Mouse (Mus musculus): ENCODE results near the gene Abhd10. TPM values are rescaled to one million over a fixed set of nuclear protein-coding genes. Genes with fewer than 3 reads are reported as not detected.

Abhd10 gene
- polyA plus RNA-seq, 1 experiment from 2014 or later, result 35.2 TPM

DNA sequence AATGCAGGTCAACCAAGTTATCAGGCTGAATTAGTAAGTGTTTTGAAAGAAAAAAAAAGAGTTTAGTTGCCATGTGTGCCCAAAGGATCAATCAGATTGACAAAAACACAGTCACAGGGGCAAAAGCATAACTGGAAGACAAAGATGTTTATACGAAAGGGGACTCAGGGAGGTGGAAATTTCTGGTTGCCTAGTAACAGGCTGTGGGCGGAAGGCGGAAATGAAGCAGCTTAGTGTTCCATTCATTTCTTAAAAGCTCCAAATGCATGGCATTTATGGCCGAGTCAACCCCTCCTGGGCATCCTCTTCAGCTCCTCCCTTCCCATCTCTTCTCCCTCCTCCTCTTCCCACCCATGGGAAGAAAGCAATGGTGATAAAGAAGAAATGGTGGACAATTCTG lies 52.6 kb downstream of the Abhd10 start:
- Histone ChIP-seq H3K27ac (ENCODE audit: low read length) (no peak overlapping the region), H3K36me3 (ENCODE audit: control insufficient read depth, insufficient read depth, low read length) (no peaks in the 10 kb centered on the region), H3K4me2 (ENCODE audit: low read depth, low read length) (no peak overlapping the region), H3K9me3 (ENCODE audit: control insufficient read depth, low read length) (no peaks in the 10 kb centered on the region), H3K27me3 (replicated peaks; ENCODE audit: control insufficient read depth, insufficient read depth, low read length) (no peaks in the 10 kb centered on the region), H3K4me3 (ENCODE audit: low read length) (no peak overlapping the region), H3K4me1 (ENCODE audit: control insufficient read depth, insufficient read depth, low read length) (peaks cover 3% of the 10 kb centered on the region; the same call in 1 of the 2 replicates), H3K9ac (ENCODE audit: low read depth, low read length) (no peak overlapping the region)
- no peak for ATAC-seq
- WGBS, result 20% methylated on average over 4 of the region's 4 CpGs

DNA sequence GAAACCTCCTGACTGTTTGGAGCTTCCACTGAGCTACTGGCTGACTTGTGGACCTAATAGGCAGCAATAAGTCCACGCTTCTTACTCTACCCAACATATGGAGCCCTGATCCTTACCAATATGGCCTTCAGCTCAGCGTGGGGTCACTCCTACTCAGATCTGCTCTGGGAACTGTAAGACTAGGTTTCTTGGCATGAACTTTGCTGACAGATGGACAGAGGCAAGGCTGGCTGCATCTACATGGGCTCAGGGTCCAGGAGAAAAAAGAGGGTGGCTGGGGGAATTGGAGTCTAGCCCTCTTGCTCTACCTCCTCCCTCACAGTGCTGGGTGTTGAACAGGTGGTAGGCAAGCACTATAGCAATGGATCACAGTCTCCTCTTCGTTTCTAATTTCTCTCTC lies 55.9 kb downstream of the Abhd10 start:
- Histone ChIP-seq H3K27me3 (replicated peaks; ENCODE audit: control insufficient read depth, insufficient read depth, low read length) (no peaks in the 10 kb centered on the region), H3K9ac (ENCODE audit: low read depth, low read length) (no peak overlapping the region), H3K4me2 (ENCODE audit: low read depth, low read length) (no peak overlapping the region), H3K4me3 (ENCODE audit: low read length) (no peak overlapping the region), H3K27ac (ENCODE audit: low read length) (no peak overlapping the region), H3K36me3 (ENCODE audit: control insufficient read depth, insufficient read depth, low read length) (no peaks in the 10 kb centered on the region), H3K4me1 (ENCODE audit: control insufficient read depth, insufficient read depth, low read length) (peaks cover 3% of the 10 kb centered on the region; the same call in 1 of the 2 replicates), H3K9me3 (ENCODE audit: control insufficient read depth, low read length) (no peaks in the 10 kb centered on the region)
- WGBS, result 79% methylated on average over 3 of the region's 3 CpGs
- ATAC-seq, result no peak

DNA sequence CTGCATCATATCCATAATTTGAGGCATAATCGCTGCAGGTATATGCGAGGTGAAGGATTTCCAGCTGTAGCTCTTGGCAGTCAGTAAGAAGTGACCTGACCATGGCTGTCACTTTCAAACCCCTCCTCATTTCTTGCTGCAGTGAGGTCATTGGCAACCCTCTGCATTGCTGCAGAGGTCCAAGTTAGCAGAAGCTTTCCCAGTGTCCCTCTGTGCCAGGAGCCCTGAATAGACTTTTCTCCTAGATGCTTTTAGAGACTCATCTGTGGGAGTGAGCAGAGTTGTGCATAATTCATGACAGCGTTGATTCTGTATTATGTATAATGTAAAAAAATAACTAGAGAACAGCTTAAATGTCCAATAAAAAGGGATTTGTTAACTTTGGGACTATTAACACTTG lies 57.5 kb downstream of the Abhd10 start:
- Histone ChIP-seq H3K4me3 (ENCODE audit: low read length) (no peak overlapping the region), H3K9ac (ENCODE audit: low read depth, low read length) (no peak overlapping the region), H3K4me2 (ENCODE audit: low read depth, low read length) (no peak overlapping the region), H3K4me1 (ENCODE audit: control insufficient read depth, insufficient read depth, low read length) (peaks cover 1% of the 10 kb centered on the region; the same call in 1 of the 2 replicates), H3K27ac (ENCODE audit: low read length) (no peak overlapping the region), H3K27me3 (replicated peaks; ENCODE audit: control insufficient read depth, insufficient read depth, low read length) (no peaks in the 10 kb centered on the region), H3K36me3 (ENCODE audit: control insufficient read depth, insufficient read depth, low read length) (no peaks in the 10 kb centered on the region), H3K9me3 (ENCODE audit: control insufficient read depth, low read length) (no peaks in the 10 kb centered on the region)
- 67% methylated on average over 3 of the region's 3 CpGs for WGBS
- ATAC-seq, result no peak

DNA sequence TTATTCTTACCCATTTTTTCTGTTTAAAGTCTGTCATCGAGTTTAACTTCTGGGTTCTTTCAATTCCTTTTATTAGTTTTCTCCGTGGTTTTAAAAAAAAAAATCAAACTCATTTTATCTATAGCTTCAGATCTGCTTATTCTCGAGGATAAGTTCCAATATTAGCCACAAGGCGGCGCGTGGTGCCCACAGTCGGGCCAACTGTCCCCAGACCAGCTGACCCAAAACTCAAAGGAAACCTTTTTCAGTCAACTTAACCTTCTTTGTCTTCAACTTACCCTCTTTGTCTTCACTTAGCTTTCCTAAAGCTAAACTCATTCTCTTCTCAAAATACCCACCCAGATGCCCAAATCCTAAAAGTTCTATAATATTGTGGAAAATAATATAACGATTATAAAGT lies 57.9 kb downstream of the Abhd10 start:
- no peak overlapping the region for H3K4me3 ChIP-seq (ENCODE audit: low read length)
- 14% methylated on average over 8 of the region's 8 CpGs for WGBS

More for the DNA sequence above, 57.9 kb downstream of the Abhd10 start:
- Histone ChIP-seq H3K9ac (ENCODE audit: low read depth, low read length) (no peak overlapping the region), H3K9me3 (ENCODE audit: control insufficient read depth, low read length) (no peaks in the 10 kb centered on the region), H3K27ac (ENCODE audit: low read length) (no peak overlapping the region), H3K27me3 (replicated peaks; ENCODE audit: control insufficient read depth, insufficient read depth, low read length) (no peaks in the 10 kb centered on the region), H3K4me1 (ENCODE audit: control insufficient read depth, insufficient read depth, low read length) (no peaks in the 10 kb centered on the region), H3K36me3 (ENCODE audit: control insufficient read depth, insufficient read depth, low read length) (no peaks in the 10 kb centered on the region), H3K4me2 (ENCODE audit: low read depth, low read length) (no peak overlapping the region)
- ATAC-seq, result no peak

Other genes starting within 250 kb of the Abhd10 start
- gene Gm609, start 250.0 kb downstream of the Abhd10 start, polyA plus RNA-seq (2015; fragmentation: Nextera tagmentation; extraction: Ambion mirVana), result 2.1 and 2.4 TPM in 2 replicates
- gene Gm17783, start 210.9 kb downstream of the Abhd10 start, polyA plus RNA-seq (2015; fragmentation: Nextera tagmentation; extraction: Ambion mirVana), result 7.2 and 7.6 TPM in 2 replicates
- gene Slc9c1, start 207.6 kb downstream of the Abhd10 start, polyA plus RNA-seq (2015; fragmentation: Nextera tagmentation; extraction: Ambion mirVana), result 0.05 TPM in 1 of 2 replicates, not detected in the other
- gene Gcsam, start 132.6 kb downstream of the Abhd10 start, polyA plus RNA-seq (2015; fragmentation: Nextera tagmentation; extraction: Ambion mirVana), result 0.12 and 0.40 TPM in 2 replicates
- gene BC016579, start 88.9 kb downstream of the Abhd10 start, polyA plus RNA-seq (2015; fragmentation: Nextera tagmentation; extraction: Ambion mirVana), result 4.8 and 5.2 TPM in 2 replicates
- gene Tmprss7, start 49.3 kb downstream of the Abhd10 start, polyA plus RNA-seq (2015; fragmentation: Nextera tagmentation; extraction: Ambion mirVana), result 0.12 and 0.15 TPM in 2 replicates
- 21.0 and 24.7 TPM in 2 replicates for gene Tagln3, start 18.3 kb downstream of the Abhd10 start, polyA plus RNA-seq (2015; fragmentation: Nextera tagmentation; extraction: Ambion mirVana)
- gene Phldb2, start 210.6 kb upstream of the Abhd10 start, polyA plus RNA-seq (2015; fragmentation: Nextera tagmentation; extraction: Ambion mirVana), result 19.8 and 20.7 TPM in 2 replicates

Measured in intestine, embryonic 16.5 days (tissue).